Mouse (Mus musculus): ENCODE measurements around the gene Scarb2. TPM values are rescaled to one million over a fixed set of nuclear protein-coding genes. Genes with fewer than 3 reads are reported as not detected.
"Not testable (repeated sequence)": the region's sequence is repeated elsewhere in the genome, so short reads cannot be mapped to it uniquely, and the experiment has no call there.

The Scarb2 gene
- 10 to 100 TPM; 81.9 to 84.5 TPM for total RNA-seq (2021)

DNA sequence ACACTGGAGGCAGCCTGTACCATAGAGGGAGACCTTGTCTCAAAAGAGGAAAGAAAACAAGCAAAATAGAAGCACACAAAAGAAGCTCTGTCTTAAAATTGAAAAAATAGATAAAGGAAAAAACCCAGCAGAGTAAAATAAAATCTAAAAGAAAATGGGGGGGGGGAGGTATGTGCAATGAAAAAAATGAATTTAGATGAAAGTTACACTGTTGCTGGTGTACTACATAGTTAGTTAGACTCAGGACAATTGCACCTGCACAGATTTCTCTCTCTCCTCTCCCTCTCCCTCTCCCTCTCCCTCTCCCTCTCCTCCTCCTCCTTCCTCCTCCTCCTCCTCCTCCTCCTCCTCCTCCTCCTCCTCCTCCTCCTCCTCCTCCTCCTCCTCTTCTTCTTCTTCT is at the start of gene Scarb2:
TSS of gene Scarb2 (minus strand) at position 101 of the 400 bp plus-strand sequence.
- intact Hi-C loops (cut with DNase I), result loop anchor here (5.0 kb wide), 1 partner anchor 46 kb away; no protein-coding TSS in a partner anchor
- DNase-seq (ENCODE audit: low spot score in 2 of 2), result no peak

- intact Hi-C loops (cut with DNase I), result no loop called here
- DNase-seq (ENCODE audit: low spot score in 2 of 2), result no peak
Observed at GRCm38 (mm10) chr5:92555905-92556304, 49.3 kb upstream of the Scarb2 start.

DNA sequence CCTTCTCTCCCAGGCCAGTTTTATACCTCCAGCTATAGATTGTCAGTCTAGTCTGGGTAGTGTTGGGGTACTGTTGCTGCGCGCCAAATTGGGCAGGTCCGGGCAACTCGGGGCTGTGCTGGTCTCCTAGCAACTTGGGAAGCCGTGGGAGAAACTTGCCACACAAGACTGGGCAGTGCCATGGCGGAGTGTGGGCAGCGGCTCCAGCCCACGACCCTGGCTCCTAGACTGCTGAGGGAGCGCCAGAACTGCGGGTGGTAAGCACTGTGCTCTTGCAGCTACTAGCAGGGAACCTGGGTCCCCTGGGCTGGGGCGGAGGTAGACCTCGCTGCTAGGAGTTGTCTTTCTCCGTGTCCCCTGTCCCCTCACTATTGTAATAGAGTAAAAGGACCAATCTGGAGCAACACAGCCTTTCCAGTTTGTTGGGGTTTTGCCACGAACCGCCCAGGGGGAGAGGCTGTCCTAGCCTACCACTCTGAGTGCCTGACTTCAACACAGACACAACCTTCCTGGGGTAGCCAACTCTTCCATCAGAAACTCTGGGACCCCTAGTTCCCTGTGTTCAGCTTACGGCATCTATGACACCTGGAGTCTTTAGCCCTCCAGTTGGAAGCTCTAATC is 48.4 kb upstream of the Scarb2 start, which contains the start of gene Fam47e:
TSS of gene Fam47e (plus strand) at position 179 of the 621 bp plus-strand sequence.
- peak; percentile 40 to 83 for DNase-seq (ENCODE audit: low spot score in 2 of 2)
- intact Hi-C loops (cut with DNase I), result loop anchor here (5.0 kb wide), 1 partner anchor 48 kb away; the partner anchor contains the start of gene Scarb2

DNA sequence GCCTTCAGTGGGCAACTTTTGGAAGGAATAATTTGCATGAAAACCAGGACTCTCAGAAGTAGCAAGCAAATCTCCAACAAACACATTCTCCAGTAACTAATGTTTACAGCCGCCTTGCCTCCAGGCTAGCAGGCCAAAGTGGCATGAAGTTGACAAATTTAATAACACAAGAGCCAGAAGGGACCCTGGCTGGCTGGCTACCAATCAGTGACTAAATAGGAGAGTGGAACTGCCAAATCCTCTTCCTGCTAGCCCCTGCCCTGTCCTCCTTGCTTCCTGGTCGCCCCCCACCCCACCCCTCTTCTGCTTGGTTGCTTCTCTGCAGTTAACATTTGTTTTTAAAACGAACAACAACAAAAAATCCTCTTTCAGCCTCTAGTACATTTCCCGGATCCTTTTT is 47.8 kb upstream of the Scarb2 start:
- intact Hi-C loops (cut with DNase I), result loop anchor here (5.0 kb wide), 1 partner anchor 47 kb away; the partner anchor contains the start of gene Scarb2
- DNase-seq (ENCODE audit: low spot score in 2 of 2), result no peak

- DNase-seq (ENCODE audit: low spot score in 2 of 2), result no peak
- intact Hi-C loops (cut with DNase I), result loop anchor here (5.0 kb wide), 1 partner anchor 47 kb away; the partner anchor contains the start of gene Scarb2
Observed at GRCm38 (mm10) chr5:92553939-92554338, 47.3 kb upstream of the Scarb2 start.

DNA sequence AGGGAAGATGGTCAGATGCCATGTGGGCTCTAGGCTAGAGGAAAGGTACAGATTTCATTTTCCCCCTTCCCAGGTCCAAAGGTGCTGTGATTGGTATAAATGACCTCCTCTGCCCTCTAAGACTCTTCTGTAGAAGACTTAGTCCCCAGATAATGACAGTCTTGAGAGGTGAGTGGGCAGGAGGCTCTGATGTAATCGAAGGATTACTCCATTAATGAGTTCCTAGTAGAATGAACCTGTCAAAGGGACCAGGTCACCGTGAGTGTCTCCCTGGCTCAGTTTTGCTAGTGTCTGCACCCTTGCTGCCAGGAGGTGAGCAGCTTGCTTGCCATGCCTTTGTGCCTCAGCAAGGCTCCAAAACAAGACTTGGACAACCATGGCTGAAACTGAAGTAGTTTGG is 46.0 kb upstream of the Scarb2 start:
- no peak for DNase-seq (ENCODE audit: low spot score in 2 of 2)
- intact Hi-C loops (cut with DNase I), result loop anchor here (5.0 kb wide), 1 partner anchor 45 kb away; the partner anchor contains the start of gene Scarb2

DNA sequence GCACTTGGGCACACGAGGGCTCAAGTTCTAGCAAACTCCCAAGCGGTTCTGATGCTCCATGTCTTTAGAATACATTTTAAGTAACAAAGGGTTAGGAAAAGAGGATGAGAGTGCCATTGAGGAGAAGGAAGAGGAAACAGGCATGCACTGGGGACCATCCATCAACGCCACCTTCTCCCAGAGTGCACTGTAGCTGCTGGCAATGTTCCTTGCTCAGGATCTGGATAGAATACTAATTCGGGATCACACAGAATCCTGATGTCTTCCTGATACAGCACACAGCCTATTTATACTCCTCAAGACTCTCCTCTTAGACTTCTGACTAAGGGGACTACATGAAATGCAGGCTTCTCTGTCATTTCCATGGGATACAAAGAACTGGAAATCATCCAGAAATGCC is 33.1 kb upstream of the Scarb2 start:
- no peak for DNase-seq (ENCODE audit: low spot score in 2 of 2)
- intact Hi-C loops (cut with DNase I), result no loop called here

DNA sequence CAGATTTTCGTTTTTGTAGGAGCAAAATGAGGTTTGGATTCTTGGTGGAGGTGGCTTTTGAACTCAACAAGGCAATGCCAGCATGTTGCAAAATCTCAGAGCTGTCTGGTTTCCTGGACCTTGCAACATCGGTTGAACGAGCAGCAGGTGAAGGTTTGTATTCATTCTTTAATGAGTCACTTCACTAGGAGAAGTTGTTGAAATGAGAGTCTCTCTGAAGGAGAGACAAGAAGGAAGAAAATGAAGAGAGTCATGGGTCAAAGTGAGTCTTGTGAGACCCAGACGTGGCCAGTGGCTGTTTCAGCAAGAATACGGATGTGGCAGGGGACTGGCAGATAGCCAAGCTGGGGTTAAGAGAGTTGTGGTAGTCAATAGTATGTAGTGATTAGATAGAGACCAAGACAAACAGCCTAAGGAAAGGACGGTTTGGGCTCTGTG is 18.2 kb upstream of the Scarb2 start:
- intact Hi-C loops (cut with DNase I), result no loop called here
- peak; percentile 14 to 46 for DNase-seq (ENCODE audit: low spot score in 2 of 2)

DNA sequence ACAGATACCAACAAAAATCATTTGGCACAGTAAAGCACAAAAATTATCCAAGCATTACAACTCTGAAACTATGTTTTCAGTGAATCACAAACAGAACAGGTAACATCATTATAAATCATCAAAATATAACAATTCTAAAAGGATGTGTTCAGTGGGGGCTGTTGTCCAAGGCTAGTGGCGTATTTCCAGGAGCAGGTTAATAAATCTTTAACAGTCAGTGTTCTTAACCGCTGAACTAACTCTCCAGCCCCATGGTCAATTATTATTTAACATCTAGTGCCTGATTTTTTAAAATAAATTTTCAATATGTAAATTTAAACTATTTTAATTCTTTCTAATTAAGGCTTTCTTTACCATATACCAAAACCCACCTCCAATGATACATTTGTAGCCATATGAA is 14.5 kb upstream of the Scarb2 start:
- DNase-seq (ENCODE audit: low spot score in 2 of 2); intact Hi-C loops (cut with DNase I): not testable (repeated sequence)

DNA sequence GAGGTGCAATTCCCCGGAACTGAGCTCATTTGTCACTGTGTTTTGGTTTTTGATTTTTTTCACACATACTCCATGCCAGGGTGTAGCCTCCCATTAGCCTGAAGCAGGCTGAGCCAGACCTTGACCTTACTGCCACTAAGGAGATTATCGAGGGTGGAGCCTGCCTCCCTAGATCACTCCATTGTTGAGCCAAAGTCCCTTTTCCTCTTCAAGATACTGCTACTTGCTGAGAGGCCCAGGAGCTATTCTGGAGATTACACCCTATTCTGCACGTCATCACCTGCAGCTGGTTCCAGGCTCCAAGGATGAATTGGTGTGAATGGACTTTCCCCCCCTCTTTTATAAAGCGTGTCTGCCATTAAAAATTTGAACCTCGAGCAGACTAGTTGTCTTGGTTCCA is 5.4 kb upstream of the Scarb2 start:
- intact Hi-C loops (cut with DNase I), result no loop called here
- no peak for DNase-seq (ENCODE audit: low spot score in 2 of 2)

DNA sequence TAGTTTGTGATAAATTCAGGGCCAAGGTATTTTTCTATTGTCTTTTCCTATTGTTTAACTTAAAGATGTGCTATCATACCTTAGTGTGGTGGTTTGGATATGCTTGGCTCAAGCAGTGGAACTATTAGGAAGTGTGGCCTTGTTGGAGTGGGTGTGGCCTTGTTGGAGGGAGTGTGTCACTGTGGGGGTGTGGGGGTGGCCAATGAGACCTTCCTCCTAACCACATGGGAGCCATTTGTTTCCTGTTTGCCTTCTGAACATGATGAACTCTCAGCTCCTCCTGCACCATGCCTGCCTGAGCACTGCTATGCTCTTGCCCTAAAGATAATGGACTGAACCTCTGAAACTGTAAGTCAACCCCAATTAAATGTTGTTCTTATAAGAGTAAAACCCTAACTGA is 4.6 kb upstream of the Scarb2 start:
- intact Hi-C loops (cut with DNase I), result no loop called here
- DNase-seq (ENCODE audit: low spot score in 2 of 2), result no peak

DNA sequence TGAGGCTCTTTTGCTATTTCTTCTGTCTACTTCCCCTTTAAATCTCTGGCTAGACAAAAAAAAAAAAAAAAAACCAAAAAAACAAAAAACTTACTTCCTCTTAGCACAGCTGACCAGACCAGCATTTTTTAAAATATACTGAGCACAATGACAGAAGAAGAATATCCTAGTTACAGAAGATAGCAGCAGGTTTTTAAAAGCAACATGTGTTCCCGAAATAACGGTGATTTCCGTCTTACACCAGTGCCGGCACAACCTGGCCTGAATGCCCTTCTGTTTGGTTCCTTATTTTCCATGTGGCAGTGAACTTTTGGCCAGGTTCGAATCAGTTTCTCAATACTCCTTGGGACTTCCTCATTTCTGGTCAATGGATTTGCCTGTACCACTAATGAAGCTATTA is 2.2 kb upstream of the Scarb2 start:
- intact Hi-C loops (cut with DNase I), result loop anchor here (5.0 kb wide), 1 partner anchor 43 kb away; no protein-coding TSS in a partner anchor
- no peak for DNase-seq (ENCODE audit: low spot score in 2 of 2)

DNA sequence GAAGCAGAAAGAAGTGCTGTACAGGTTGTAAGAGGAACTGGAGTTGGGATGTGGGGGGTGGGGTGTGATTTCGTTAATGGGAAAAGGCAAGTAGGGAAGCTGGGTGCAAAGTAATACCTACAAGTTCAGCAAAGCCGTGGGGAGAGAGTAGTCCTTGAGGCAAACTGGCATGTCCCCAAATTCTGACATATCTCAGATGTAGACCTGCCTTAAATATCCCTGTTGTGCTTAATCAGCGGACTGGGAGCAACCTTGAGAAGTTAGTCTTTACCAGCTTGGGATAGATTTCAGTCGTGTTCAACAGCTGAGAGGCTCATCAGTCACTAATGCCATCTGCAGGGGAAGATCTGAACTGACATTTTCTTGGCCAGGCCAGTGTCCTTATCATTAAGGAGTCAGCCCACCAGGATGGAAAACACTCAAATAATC is 318 bp downstream of the Scarb2 start:
- peak in 1 of 2 experiments; percentile 57 for DNase-seq (ENCODE audit: low spot score in 2 of 2)
- intact Hi-C loops (cut with DNase I), result loop anchor here (5.0 kb wide), 1 partner anchor 46 kb away; no protein-coding TSS in a partner anchor

DNA sequence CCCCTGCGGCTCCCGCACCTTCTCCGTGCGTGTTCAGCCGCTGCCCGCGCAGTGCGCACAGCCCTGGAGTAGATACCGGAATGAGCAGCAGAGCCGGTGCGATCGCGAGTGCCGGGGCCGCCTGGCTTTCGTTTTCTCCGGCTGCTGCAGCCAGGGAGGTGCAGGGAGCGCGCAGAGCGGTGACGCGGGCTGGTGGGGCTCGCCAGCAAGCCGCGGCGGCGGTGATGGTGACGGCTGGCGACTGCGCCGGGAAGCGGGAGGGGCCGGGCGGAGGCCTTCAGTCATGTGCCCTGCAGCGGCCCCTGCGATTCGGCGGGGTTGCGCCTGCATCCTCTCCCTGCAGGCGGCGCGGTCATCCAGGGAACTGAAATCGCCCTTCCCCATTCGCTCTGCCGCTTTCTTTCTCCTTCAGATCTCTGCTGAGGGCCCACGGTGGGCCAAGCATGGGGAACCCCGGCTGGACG is 1.2 kb downstream of the Scarb2 start:
- peak; percentile 98 for DNase-seq (ENCODE audit: low spot score in 2 of 2)
- intact Hi-C loops (cut with DNase I), result loop anchor here (1.0 to 5.0 kb wide), 5 partner anchors 44 to 151 kb away; partner anchors contain the start of genes Nup54 and Stbd1

DNA sequence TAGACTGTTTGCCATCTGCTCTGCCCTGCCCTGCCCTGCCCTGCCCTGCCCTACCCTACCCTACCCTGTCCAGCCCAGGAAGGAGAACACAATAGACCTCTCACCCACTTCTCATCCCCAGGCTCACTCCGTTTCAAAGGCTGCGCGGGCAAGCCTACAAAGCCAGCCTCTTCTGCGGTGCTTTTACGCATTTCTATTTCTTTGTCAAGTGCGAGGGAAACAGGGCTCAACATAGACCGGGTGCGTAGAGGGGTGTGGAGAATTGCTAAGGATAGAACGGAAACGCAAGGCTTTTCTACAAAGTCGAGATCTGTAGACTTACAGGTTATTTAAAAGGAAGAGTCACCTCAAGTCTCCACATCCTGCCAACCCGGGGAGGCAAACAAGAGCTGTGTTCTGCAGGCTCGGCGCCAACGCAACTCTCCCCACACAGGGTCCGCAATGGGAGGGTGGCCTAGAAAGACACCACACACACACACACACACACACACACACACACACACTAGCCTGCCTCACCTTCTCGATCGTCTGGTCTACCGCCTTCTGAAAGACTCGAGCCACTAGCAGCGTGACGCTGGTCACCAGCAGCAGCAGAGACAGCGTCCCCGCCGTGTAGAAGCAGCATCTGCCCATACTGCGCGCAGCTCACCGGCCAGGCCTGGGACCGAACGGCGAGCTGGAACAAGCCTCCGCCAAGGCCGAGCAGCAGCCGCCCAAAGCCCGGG is 1.8 kb downstream of the Scarb2 start:
- intact Hi-C loops (cut with DNase I), result loop anchor here (1.0 to 5.0 kb wide), 5 partner anchors 44 to 152 kb away; partner anchors contain the start of genes Nup54 and Stbd1
- DNase-seq (ENCODE audit: low spot score in 2 of 2), result peak in 1 of 2 experiments; percentile 71

- DNase-seq (ENCODE audit: low spot score in 2 of 2), result no peak
- intact Hi-C loops (cut with DNase I), result loop anchor here (2.0 kb wide), 2 partner anchors 99 to 153 kb away; partner anchors contain the start of gene Stbd1
Observed at GRCm38 (mm10) chr5:92503856-92504618, 2.6 kb downstream of the Scarb2 start.

DNA sequence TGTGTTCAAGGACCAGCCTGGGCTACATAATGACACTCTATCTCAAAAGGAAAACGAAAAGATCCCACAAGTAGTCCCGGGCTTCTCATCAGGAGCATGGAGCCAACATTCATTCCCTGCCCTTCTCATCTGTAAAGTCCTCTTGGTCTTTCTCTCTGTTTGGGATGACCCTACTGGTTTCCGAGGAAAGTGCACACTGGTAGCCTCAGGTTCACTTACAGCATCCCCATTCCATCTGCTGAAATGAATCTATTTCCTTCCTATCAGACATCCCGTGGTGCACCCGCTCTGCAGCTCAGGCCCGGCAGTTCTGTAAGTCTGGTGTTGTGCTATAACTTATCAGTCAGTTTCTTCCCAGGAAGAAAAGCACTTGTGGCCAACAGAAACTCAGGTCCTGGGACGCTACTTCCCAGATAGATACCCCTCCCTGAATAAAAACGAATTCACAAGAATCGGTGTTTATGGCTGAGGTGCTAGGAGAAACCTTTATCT is 3.2 kb downstream of the Scarb2 start:
- intact Hi-C loops (cut with DNase I), result no loop called here
- no peak for DNase-seq (ENCODE audit: low spot score in 2 of 2)

- no peak for DNase-seq (ENCODE audit: low spot score in 2 of 2)
- intact Hi-C loops (cut with DNase I), result no loop called here
Observed at GRCm38 (mm10) chr5:92499378-92499777, 7.3 kb downstream of the Scarb2 start.

DNA sequence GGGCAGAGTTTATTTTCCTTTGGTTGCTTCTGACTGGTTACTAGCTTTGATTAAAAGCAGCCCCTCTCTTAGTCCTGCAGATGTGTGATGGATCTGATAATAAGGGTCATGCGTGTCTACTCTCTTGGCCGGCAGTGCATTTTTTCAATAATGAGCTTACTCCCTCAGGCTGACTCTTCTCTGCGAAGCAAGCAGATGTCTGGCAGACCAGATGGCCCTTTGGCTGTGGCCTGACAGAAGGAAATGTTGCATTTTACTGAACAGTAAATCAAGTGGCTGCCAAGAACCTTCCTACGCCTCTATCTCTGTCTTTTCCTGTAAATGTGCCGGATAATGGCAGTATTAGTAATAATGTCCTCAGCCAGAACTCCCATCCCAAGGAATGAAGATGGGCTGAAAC is 8.0 kb downstream of the Scarb2 start:
- no peak for DNase-seq (ENCODE audit: low spot score in 2 of 2)

More for the DNA sequence above, 8.0 kb downstream of the Scarb2 start:
- intact Hi-C loops (cut with DNase I), result no loop called here

Data from left cerebral cortex, postnatal 25 days (tissue).